Comparison of ENCODE assay signal across 7 mouse cellular contexts in the genomic region with DNA sequence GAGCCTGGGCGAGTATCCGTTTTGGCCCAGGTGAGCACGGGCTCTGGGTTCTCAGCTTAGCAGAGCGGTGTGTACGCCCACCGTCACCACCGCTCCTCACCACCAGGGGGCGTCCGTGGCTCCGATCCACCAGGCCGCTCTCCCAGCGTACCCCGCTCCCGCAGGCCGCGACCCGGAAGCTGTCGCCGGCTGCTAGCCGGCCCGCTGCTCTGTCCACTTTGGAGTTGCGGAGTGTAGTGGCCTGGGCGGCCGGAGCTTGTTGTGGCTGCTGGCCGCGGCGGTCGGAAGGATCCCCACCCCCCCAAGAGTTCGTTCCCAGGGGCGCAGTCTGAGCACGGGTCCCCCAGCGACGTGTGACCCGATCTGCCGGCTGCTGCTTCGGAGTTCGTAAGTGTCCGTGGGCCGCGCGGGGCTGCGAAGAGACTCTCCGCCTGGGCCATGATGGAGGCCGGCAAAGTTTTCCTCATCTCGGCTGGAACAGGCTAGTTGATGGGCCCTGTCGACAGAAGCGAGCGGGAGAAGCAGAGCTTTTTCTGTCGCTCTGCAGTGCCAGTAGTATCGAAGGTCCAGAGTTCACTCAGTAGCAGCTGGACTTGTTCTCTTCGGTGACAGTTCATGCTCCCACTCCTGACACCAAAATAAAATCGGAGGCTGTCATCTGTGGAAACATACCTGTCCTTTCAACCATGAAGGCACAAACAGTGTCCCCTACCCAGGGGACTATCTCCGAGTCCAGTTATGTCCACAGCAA. TPM values are rescaled to one million over a fixed set of nuclear protein-coding genes. Genes with fewer than 3 reads are reported as not detected.
A peak's percentile ranks its signal among the peaks of the same experiment; 100 is the strongest.
DNase-seq lines count a peak whose midpoint lies in the region; ATAC-seq and TF ChIP-seq lines count a peak whose summit lies in the region.

A gene (plus strand): TSS at position 227 of the 751 bp plus-strand sequence.

- peak; percentile 90 for ATAC-seq in embryonic facial prominence, embryonic 12.5 days (ENCODE audit: insufficient number of reproducible peaks, insufficient read depth, low FRiP score, low TSS enrichment)
- peak; percentile 94 for ATAC-seq in limb, embryonic 12.5 days (ENCODE audit: insufficient number of reproducible peaks, insufficient read depth, low FRiP score, low TSS enrichment, low read depth)
- peak; percentile 95 for ATAC-seq in midbrain, embryonic 15.5 days (replicated peaks)

- no peaks in the 10 kb centered on the region for H3K9me3 ChIP-seq in embryonic facial prominence, embryonic 12.5 days
- H3K9me3 ChIP-seq in limb, embryonic 12.5 days: no peaks in the 10 kb centered on the region
- no peaks in the 10 kb centered on the region for H3K9me3 ChIP-seq in midbrain, embryonic 15.5 days

- peak within 1 kb of the TSS; percentile 85 for H3K4me2 ChIP-seq in embryonic facial prominence, embryonic 12.5 days (replicated peaks)
- peak within 1 kb of the TSS; percentile 71 for H3K4me2 ChIP-seq in limb, embryonic 12.5 days
- H3K4me2 ChIP-seq in midbrain, embryonic 15.5 days: peak within 1 kb of the TSS; percentile 72

- peak within 1 kb of the TSS; percentile 84 for H3K9ac ChIP-seq in embryonic facial prominence, embryonic 12.5 days
- peak within 1 kb of the TSS; percentile 83 for H3K9ac ChIP-seq in limb, embryonic 12.5 days (replicated peaks)
- H3K9ac ChIP-seq in midbrain, embryonic 15.5 days: peak within 1 kb of the TSS; percentile 72

- no peak for TF ChIP-seq POLR2A in kidney, adult 2 months (IDR thresholded peaks at IDR 0.05; ENCODE audit: low read depth, low read length)
- peak; percentile 27; the same call in 1 of the 2 replicates for TF ChIP-seq POLR2A in spleen, adult 2 months (IDR thresholded peaks at IDR 0.05; ENCODE audit: low read depth, low read length)

- no peaks in the 10 kb centered on the region for H3K27me3 ChIP-seq in embryonic facial prominence, embryonic 12.5 days
- H3K27me3 ChIP-seq in kidney, adult 2 months (replicated peaks; ENCODE audit: control insufficient read depth, insufficient read depth, low read length): no peaks in the 10 kb centered on the region
- no peaks in the 10 kb centered on the region for H3K27me3 ChIP-seq in limb, embryonic 12.5 days
- no peaks in the 10 kb centered on the region for H3K27me3 ChIP-seq in midbrain, embryonic 15.5 days (replicated peaks)
- H3K27me3 ChIP-seq in spleen, adult 2 months (ENCODE audit: control insufficient read depth, insufficient read depth, low read length): no peaks in the 10 kb centered on the region

- 3% methylated on average over 53 of the region's 53 CpGs for WGBS in embryonic facial prominence, embryonic 12.5 days
- 1% methylated on average over 53 of the region's 53 CpGs for WGBS in kidney, adult 2 months
- WGBS in limb, embryonic 12.5 days: 3% methylated on average over 53 of the region's 53 CpGs
- WGBS in midbrain, embryonic 15.5 days: 2% methylated on average over 53 of the region's 53 CpGs
- 4% methylated on average over 53 of the region's 53 CpGs for WGBS in spleen, adult 2 months

- TF ChIP-seq CTCF in kidney, adult 2 months (conservative IDR thresholded peaks at IDR 0.05; ENCODE audit: insufficient read depth, insufficient read length, low read depth, low read length): peak; percentile 89
- peak; percentile 98 for TF ChIP-seq CTCF in spleen, adult 2 months (IDR thresholded peaks at IDR 0.05; ENCODE audit: extremely low read depth, insufficient read depth, insufficient read length, insufficient replicate concordance)

- no peak within 1 kb of the TSS for H3K27ac ChIP-seq in embryonic facial prominence, embryonic 12.5 days
- no peak within 1 kb of the TSS for H3K27ac ChIP-seq in kidney, adult 2 months (ENCODE audit: insufficient read depth, low read depth, low read length)
- H3K27ac ChIP-seq in limb, embryonic 12.5 days: no peak within 1 kb of the TSS
- H3K27ac ChIP-seq in midbrain, embryonic 15.5 days: peak within 1 kb of the TSS; percentile 32
- H3K27ac ChIP-seq in spleen, adult 2 months (ENCODE audit: insufficient read depth, low read length): no peak within 1 kb of the TSS

- DNase-seq in adrenal gland, postnatal 25 days: peak; percentile 96
- peak; percentile 92 to 97 for DNase-seq in heart, adult 18-20 months
- peak; percentile 95 for DNase-seq in kidney, adult 2 months
- DNase-seq in spleen, adult 2 months (ENCODE audit: low read depth in 1 of 2, low spot score in 2 of 2): peak; percentile 66 to 91

- peaks cover 31% of the 10 kb centered on the region for H3K4me1 ChIP-seq in embryonic facial prominence, embryonic 12.5 days
- H3K4me1 ChIP-seq in kidney, adult 2 months (ENCODE audit: control insufficient read depth, insufficient read depth, low read length): peaks cover 7% of the 10 kb centered on the region
- peaks cover 34% of the 10 kb centered on the region for H3K4me1 ChIP-seq in limb, embryonic 12.5 days (replicated peaks)
- H3K4me1 ChIP-seq in midbrain, embryonic 15.5 days: peaks cover 38% of the 10 kb centered on the region
- peaks cover 7% of the 10 kb centered on the region; the same call in 1 of the 2 replicates for H3K4me1 ChIP-seq in spleen, adult 2 months (ENCODE audit: control insufficient read depth, insufficient read depth, insufficient read length)

- peak within 1 kb of the TSS; percentile 76 for H3K4me3 ChIP-seq in embryonic facial prominence, embryonic 12.5 days
- H3K4me3 ChIP-seq in kidney, adult 2 months (ENCODE audit: insufficient read depth, low read depth, low read length): peak within 1 kb of the TSS; percentile 70
- peak within 1 kb of the TSS; percentile 76 for H3K4me3 ChIP-seq in limb, embryonic 12.5 days (replicated peaks)
- peak within 1 kb of the TSS; percentile 75 for H3K4me3 ChIP-seq in midbrain, embryonic 15.5 days
- peak within 1 kb of the TSS; percentile 79 for H3K4me3 ChIP-seq in spleen, adult 2 months (ENCODE audit: extremely low read depth, insufficient read depth, insufficient read length)

- peaks cover 9% of the 10 kb centered on the region; the same call in 1 of the 2 replicates for H3K36me3 ChIP-seq in embryonic facial prominence, embryonic 12.5 days
- no peaks in the 10 kb centered on the region for H3K36me3 ChIP-seq in kidney, adult 2 months (ENCODE audit: control insufficient read depth, insufficient read depth, low read length)
- peaks cover 18% of the 10 kb centered on the region for H3K36me3 ChIP-seq in limb, embryonic 12.5 days
- H3K36me3 ChIP-seq in midbrain, embryonic 15.5 days (replicated peaks): peaks cover 3% of the 10 kb centered on the region; the same call in 1 of the 2 replicates
- peaks cover under 1% of the 10 kb centered on the region for H3K36me3 ChIP-seq in spleen, adult 2 months (ENCODE audit: control insufficient read depth, insufficient read depth, low read length)

RNA-seq across cellular contexts. Expression of the gene that starts here (rescaled TPM):
- 29.1 and 36.3 TPM in 2 replicates for total RNA-seq in adrenal gland, postnatal 25 days (2021)
- 25.1 and 25.2 TPM in 2 replicates for polyA plus RNA-seq in embryonic facial prominence, embryonic 12.5 days (2016; fragmentation: Nextera tagmentation; extraction: Ambion mirVana)
- 10 to 100 TPM; 23.0 to 27.9 TPM for total RNA-seq in heart, adult 18-20 months (2021)
- polyA plus RNA-seq in kidney, adult 2 months (2012; rRNA removed): 15.7 and 17.6 TPM in 2 replicates
- polyA plus RNA-seq in limb, embryonic 12.5 days (2016; fragmentation: Nextera tagmentation; extraction: Ambion mirVana): 22.7 and 24.5 TPM in 2 replicates
- 21.3 and 23.6 TPM in 2 replicates for polyA plus RNA-seq in midbrain, embryonic 15.5 days (2015; fragmentation: Nextera tagmentation; extraction: Ambion mirVana)
- 6.8 and 7.0 TPM in 2 replicates for polyA plus RNA-seq in spleen, adult 2 months (2012; rRNA removed)
